Mouse (Mus musculus): ENCODE measurements around the gene Clec4e.
A peak's percentile ranks its signal among the peaks of the same experiment; 100 is the strongest.
"Not testable (repeated sequence)": the region's sequence is repeated elsewhere in the genome, so short reads cannot be mapped to it uniquely, and the experiment has no call there.

Clec4e gene

GRCm38 (mm10) chr6:123289753-123290152 is at the start of gene Clec4e:
Clec4e (minus strand) TSS chr6:123289870.
- no peak for DNase-seq (ENCODE audit: low read depth, low spot score)

- peak; percentile 71 for DNase-seq (ENCODE audit: low read depth, low spot score)
Measured at GRCm38 (mm10) chr6:123332503-123332902, 42.8 kb upstream of the Clec4e start.

GRCm38 (mm10) chr6:123308033-123308432 is 18.4 kb upstream of the Clec4e start, which contains the start of gene Vmn2r19:
Vmn2r19 (plus strand) TSS chr6:123308333.
- no peak for DNase-seq (ENCODE audit: low read depth, low spot score)

GRCm38 (mm10) chr6:123306315-123306714 is 16.6 kb upstream of the Clec4e start:
- DNase-seq (ENCODE audit: low read depth, low spot score): not testable (repeated sequence)

- no peak for DNase-seq (ENCODE audit: low read depth, low spot score)
Measured at GRCm38 (mm10) chr6:123296687-123297086, 7.0 kb upstream of the Clec4e start.

- not testable (repeated sequence) for DNase-seq (ENCODE audit: low read depth, low spot score)
Measured at GRCm38 (mm10) chr6:123293509-123293908, 3.8 kb upstream of the Clec4e start.

- DNase-seq (ENCODE audit: low read depth, low spot score): no peak
Measured at GRCm38 (mm10) chr6:123292751-123293400, 3.2 kb upstream of the Clec4e start.

GRCm38 (mm10) chr6:123288931-123289330 is 739 bp downstream of the Clec4e start:
- no peak for DNase-seq (ENCODE audit: low read depth, low spot score)

- DNase-seq (ENCODE audit: low read depth, low spot score): no peak
Measured at GRCm38 (mm10) chr6:123286311-123286710, 3.4 kb downstream of the Clec4e start.

- DNase-seq (ENCODE audit: low read depth, low spot score): no peak
Measured at GRCm38 (mm10) chr6:123279443-123279842, 10.2 kb downstream of the Clec4e start.

- no peak for DNase-seq (ENCODE audit: low read depth, low spot score)
Measured at GRCm38 (mm10) chr6:123266945-123267344, 22.7 kb downstream of the Clec4e start.

- DNase-seq (ENCODE audit: low read depth, low spot score): no peak
Measured at GRCm38 (mm10) chr6:123265809-123266208, 23.9 kb downstream of the Clec4e start.

- DNase-seq (ENCODE audit: low read depth, low spot score): no peak
Measured at GRCm38 (mm10) chr6:123264194-123264593, 25.5 kb downstream of the Clec4e start.

GRCm38 (mm10) chr6:123261555-123262161 is 28.0 kb downstream of the Clec4e start, which contains the start of gene Clec4d:
Clec4d (plus strand) TSS chr6:123262111.
- DNase-seq (ENCODE audit: low read depth, low spot score): peak; percentile 17

- no peak for DNase-seq (ENCODE audit: low read depth, low spot score)
Measured at GRCm38 (mm10) chr6:123260868-123261267, 28.8 kb downstream of the Clec4e start.

- no peak for DNase-seq (ENCODE audit: low read depth, low spot score)
Measured at GRCm38 (mm10) chr6:123259889-123260603, 29.6 kb downstream of the Clec4e start.

GRCm38 (mm10) chr6:123258946-123259345 is 30.7 kb downstream of the Clec4e start:
- no peak for DNase-seq (ENCODE audit: low read depth, low spot score)

GRCm38 (mm10) chr6:123252735-123253134 is 36.9 kb downstream of the Clec4e start:
- DNase-seq (ENCODE audit: low read depth, low spot score): no peak

- peak; percentile 13 for DNase-seq (ENCODE audit: low read depth, low spot score)
Measured at GRCm38 (mm10) chr6:123248862-123249261, 40.8 kb downstream of the Clec4e start.

- no peak for DNase-seq (ENCODE audit: low read depth, low spot score)
Measured at GRCm38 (mm10) chr6:123244201-123244600, 45.5 kb downstream of the Clec4e start.

- no peak for DNase-seq (ENCODE audit: low read depth, low spot score)
Measured at GRCm38 (mm10) chr6:123237582-123237981, 52.1 kb downstream of the Clec4e start.
